Mouse (Mus musculus) small intestine, adult 2 months (tissue): ENCODE data around the gene Vmn2r7.

Experiments used
- CTCF ChIP-seq: fragments of 200-500 bp; IDR thresholded peaks from 2 replicates; pipeline ENCODE4 v1.5.1; 2012; ENCODE audit warnings: low read depth, mild to moderate bottlenecking, control low read depth, inconsistent platforms, low read length, moderate library complexity, mixed read lengths; ENCODE audit not compliant: insufficient replicate concordance, insufficient read length; ENCODE audit errors: extremely low read depth
- POLR2A ChIP-seq: fragments of 200-500 bp; IDR thresholded peaks from 2 replicates; pipeline ENCODE4 v1.6.1; 2012; ENCODE audit warnings: low read depth, mild to moderate bottlenecking, control low read depth, inconsistent platforms, low read length, moderate library complexity

- TF ChIP-seq POLR2A (no peak), CTCF (no peak)
Measured at GRCm38 (mm10) chr3:64889725-64890124, 45.2 kb upstream of the Vmn2r7 start.
